Mouse (Mus musculus) stomach, postnatal 0 days (tissue): ENCODE measurements around the gene Zfp42.

Experiments used
- CTCF ChIP-seq: IDR thresholded peaks from 2 replicates; pipeline ENCODE4 v1.5.1; 2016; ENCODE audit warnings: antibody characterized with exemption, low read depth, mild to moderate bottlenecking, moderate library complexity
- EP300 ChIP-seq: optimal IDR thresholded peaks from 2 replicates; pipeline ENCODE3; 2016; ENCODE audit warnings: antibody characterized with exemption

DNA sequence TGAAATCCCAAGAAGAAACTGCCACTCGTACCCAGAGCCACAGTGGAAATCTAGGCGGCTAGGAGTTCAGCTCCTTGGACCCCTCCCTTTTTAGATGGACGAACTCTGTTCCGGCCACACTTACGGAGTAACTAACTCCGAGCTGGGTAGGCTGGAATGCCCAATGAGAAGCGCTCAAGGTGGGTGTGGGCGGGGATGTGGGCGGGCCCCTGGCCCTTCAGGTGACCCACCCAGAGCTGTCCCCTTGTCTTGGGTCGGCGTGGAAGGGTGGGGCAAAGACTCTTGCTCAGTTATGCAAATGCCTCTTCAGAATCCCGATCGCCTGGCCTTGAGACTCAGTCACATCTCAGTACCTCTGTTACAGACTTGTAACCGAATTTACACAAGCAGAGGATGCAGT lies at the start of gene Zfp42:
- TF ChIP-seq CTCF (no peak), EP300 (no peak)
